Mouse (Mus musculus) megakaryocyte, embryonic 14.5 days (primary cell): ENCODE measurements at regions not wholly inside any gene's neighbourhood (a gene's known extent, or its start where the extent isn't known, plus 50 kb on each side); places are given as distances from the start of the nearest gene placed in this dataset.

Source experiments
- FLI1 ChIP-seq: IDR thresholded peaks from 2 replicates; pipeline ENCODE4 v1.6.1; 2012; ENCODE audit warnings: low read length, inconsistent platforms, mixed read lengths
- GATA1 ChIP-seq: IDR thresholded peaks from 3 replicates; pipeline ENCODE4 v1.6.1; 2012; ENCODE audit warnings: mixed read lengths, low read length, inconsistent platforms, borderline replicate concordance

- TF ChIP-seq GATA1 = no peak
- no peak for TF ChIP-seq FLI1
These were observed 204.0 kb upstream of the Ncam1 start for GRCm38 (mm10) chr9:50002695-50003094.
